ENCODE assay signal across 8 mouse cellular contexts in genomic region chr9:106675480-106675879, GRCm38 (mm10). TPM values are rescaled to one million over a fixed set of nuclear protein-coding genes. Genes with fewer than 3 reads are reported as not detected.
DNase-seq lines count a peak whose midpoint lies in the region; ATAC-seq and TF ChIP-seq lines count a peak whose summit lies in the region.

No protein-coding gene starts in this region.

- no peaks in the 10 kb centered on the region for H3K4me1 ChIP-seq in intestine, embryonic 14.5 days (replicated peaks; ENCODE audit: control insufficient read depth, insufficient read depth, low read length)

- TF ChIP-seq CTCF in gastrocnemius, adult 2 months (IDR thresholded peaks at IDR 0.05): peak; percentile 98

- no peak overlapping the region for H3K27ac ChIP-seq in gastrocnemius, adult 2 months
- H3K27ac ChIP-seq in intestine, embryonic 14.5 days (ENCODE audit: low read depth): no peak overlapping the region

- H3K9ac ChIP-seq in intestine, embryonic 14.5 days (ENCODE audit: low read length): no peak overlapping the region

- no peak overlapping the region for H3K4me3 ChIP-seq in gastrocnemius, adult 2 months
- no peak overlapping the region for H3K4me3 ChIP-seq in intestine, embryonic 14.5 days (ENCODE audit: low read depth, low read length)

- peak; percentile 85 for DNase-seq in ZHBTc4 (ENCODE audit: low read depth, low spot score)
- peak; percentile 68 to 88 for DNase-seq in cerebellum, postnatal 4 days (ENCODE audit: low spot score in 2 of 2)
- peak; percentile 83 for DNase-seq in gastrocnemius, adult 2 months
- DNase-seq in intestine, embryonic 14.5 days (ENCODE audit: low spot score): peak; percentile 94
- DNase-seq in left cerebral cortex, adult 9 months (ENCODE audit: low spot score in 2 of 2): peak; percentile 68 to 94
- peak; percentile 87 for DNase-seq in mesoderm, embryonic 11.5 days (ENCODE audit: low read depth, low spot score)
- DNase-seq in right cerebral cortex, postnatal 25 days: peak; percentile 79
- DNase-seq in urinary bladder, postnatal 4 days (ENCODE audit: low spot score in 2 of 2): peak; percentile 57 to 80

- intact Hi-C loops in gastrocnemius, adult 2 months (cut with DNase I): no loop called here

- H3K27me3 ChIP-seq in intestine, embryonic 14.5 days (replicated peaks; ENCODE audit: control insufficient read depth, insufficient read depth, low read length): no peaks in the 10 kb centered on the region

- 0% methylated on average over 1 of the region's 1 CpGs for WGBS in intestine, embryonic 14.5 days

- ATAC-seq in intestine, embryonic 14.5 days (replicated peaks; ENCODE audit: low FRiP score, low TSS enrichment, low read depth): peak; percentile 79; the same call in 1 of the 2 replicates

- H3K36me3 ChIP-seq in intestine, embryonic 14.5 days (ENCODE audit: control insufficient read depth, insufficient read depth, low read length): peaks cover 63% of the 10 kb centered on the region

- no peaks in the 10 kb centered on the region for H3K9me3 ChIP-seq in intestine, embryonic 14.5 days (ENCODE audit: control insufficient read depth, low read length)

- no peak overlapping the region for H3K4me2 ChIP-seq in intestine, embryonic 14.5 days (ENCODE audit: low read length)

RNA-seq across cellular contexts. Expression of gene Tex264, which starts 10.2 kb away (rescaled TPM):
- 10 to 100 TPM; 31.7 to 32.6 TPM for total RNA-seq in gastrocnemius, adult 2 months (2021)
- 47.8 and 49.8 TPM in 2 replicates for polyA plus RNA-seq in intestine, embryonic 14.5 days (2014; fragmentation: Nextera tagmentation; extraction: Ambion mirVana)

RNA-seq across cellular contexts. Expression of gene Grm2, which starts 19.6 kb away (rescaled TPM):
- not detected for total RNA-seq in gastrocnemius, adult 2 months (2021)
- not detected in 2 replicates for polyA plus RNA-seq in intestine, embryonic 14.5 days (2014; fragmentation: Nextera tagmentation; extraction: Ambion mirVana)

RNA-seq across cellular contexts. Expression of gene Iqcf6, which starts 49.1 kb away (rescaled TPM):
- total RNA-seq in gastrocnemius, adult 2 months (2021): not detected
- not detected in 2 replicates for polyA plus RNA-seq in intestine, embryonic 14.5 days (2014; fragmentation: Nextera tagmentation; extraction: Ambion mirVana)
